Comparison of ENCODE assay signal across 8 mouse cellular contexts in the genomic region with DNA sequence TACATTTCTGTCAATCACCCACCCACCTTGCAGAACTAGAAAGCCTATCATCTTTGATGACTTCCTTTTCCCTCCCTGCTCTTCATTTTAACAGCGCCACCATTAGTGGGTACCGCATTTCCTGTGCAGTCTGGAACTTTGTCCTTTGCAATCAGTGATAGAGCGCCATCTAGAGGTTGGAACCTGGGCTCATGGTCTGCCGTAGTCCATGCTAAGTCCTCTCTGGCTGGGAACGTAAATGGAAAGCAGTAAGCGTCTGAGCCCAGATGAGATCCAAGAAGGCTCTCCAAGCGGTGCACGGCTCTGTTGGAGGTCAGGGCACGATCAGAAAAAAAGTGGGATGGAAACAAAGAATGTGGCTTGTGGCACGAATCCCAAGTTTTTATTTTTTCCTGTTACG. TPM values are rescaled to one million over a fixed set of nuclear protein-coding genes. Genes with fewer than 3 reads are reported as not detected.
DNase-seq lines count a peak whose midpoint lies in the region; ATAC-seq lines count a peak whose summit lies in the region.

No protein-coding gene starts in this region.

- H3K4me1 ChIP-seq in kidney, embryonic 14.5 days (ENCODE audit: control insufficient read depth, insufficient read depth, low read length): no peaks in the 10 kb centered on the region
- H3K4me1 ChIP-seq in neural tube, embryonic 11.5 days (ENCODE audit: control insufficient read depth, insufficient read depth, low read length): no peaks in the 10 kb centered on the region

- no peak overlapping the region for H3K27ac ChIP-seq in kidney, embryonic 14.5 days (ENCODE audit: low read depth, low read length)
- H3K27ac ChIP-seq in neural tube, embryonic 11.5 days (ENCODE audit: low read depth, low read length): no peak overlapping the region

- no peaks in the 10 kb centered on the region for H3K36me3 ChIP-seq in kidney, embryonic 14.5 days (ENCODE audit: control insufficient read depth, insufficient read depth, low read length)
- H3K36me3 ChIP-seq in neural tube, embryonic 11.5 days (ENCODE audit: control insufficient read depth, insufficient read depth, low read length): no peaks in the 10 kb centered on the region

- no peaks in the 10 kb centered on the region for H3K27me3 ChIP-seq in kidney, embryonic 14.5 days (ENCODE audit: control insufficient read depth, insufficient read depth, low read length)
- H3K27me3 ChIP-seq in neural tube, embryonic 11.5 days (ENCODE audit: control insufficient read depth, insufficient read depth, low read length): no peaks in the 10 kb centered on the region

- 52% methylated on average over 11 of the region's 11 CpGs for WGBS in kidney, embryonic 14.5 days
- 56% methylated on average over 11 of the region's 11 CpGs for WGBS in neural tube, embryonic 11.5 days

- DNase-seq in kidney, adult 11 months: peak; percentile 6
- DNase-seq in A20 (ENCODE audit: low read depth, low spot score) (peak; percentile 71), ZHBTc4 (ENCODE audit: low read depth, low spot score) (peak; percentile 86)
- DNase-seq in embryo, embryonic 10 days (ENCODE audit: low spot score): peak; percentile 77
- DNase-seq in induced T-regulatory cell, adult 2 months (ENCODE audit: low read depth): peak; percentile 39
- DNase-seq in neural tube, embryonic 11.5 days (ENCODE audit: low spot score): peak; percentile 42
- DNase-seq in thymus, adult 18-20 months: no peak

- no peaks in the 10 kb centered on the region for H3K9me3 ChIP-seq in kidney, embryonic 14.5 days (ENCODE audit: control insufficient read depth, low read length)
- no peaks in the 10 kb centered on the region for H3K9me3 ChIP-seq in neural tube, embryonic 11.5 days (ENCODE audit: control insufficient read depth, low read length)

- no peak for ATAC-seq in kidney, embryonic 14.5 days (ENCODE audit: low FRiP score, low TSS enrichment)
- ATAC-seq in neural tube, embryonic 11.5 days (ENCODE audit: insufficient read depth, low FRiP score, low TSS enrichment): no peak

- H3K4me3 ChIP-seq in kidney, embryonic 14.5 days (ENCODE audit: low read length): no peak overlapping the region
- no peak overlapping the region for H3K4me3 ChIP-seq in neural tube, embryonic 11.5 days (ENCODE audit: low read depth, low read length)

- no peak overlapping the region for H3K4me2 ChIP-seq in kidney, embryonic 14.5 days (replicated peaks; ENCODE audit: low read depth, low read length)
- no peak overlapping the region for H3K4me2 ChIP-seq in neural tube, embryonic 11.5 days (ENCODE audit: low read depth)

- no peak overlapping the region for H3K9ac ChIP-seq in kidney, embryonic 14.5 days (ENCODE audit: low read depth, low read length)
- no peak overlapping the region for H3K9ac ChIP-seq in neural tube, embryonic 11.5 days (ENCODE audit: low read length)

RNA-seq across cellular contexts. Expression of a gene that starts 23.8 kb away (rescaled TPM):
- 0.35 and 0.57 TPM in 2 replicates for polyA plus RNA-seq in kidney, embryonic 14.5 days (2014; fragmentation: Nextera tagmentation; extraction: Ambion mirVana)
- 0.95 and 1.1 TPM in 2 replicates for polyA plus RNA-seq in neural tube, embryonic 11.5 days (2014; fragmentation: Nextera tagmentation; extraction: Ambion mirVana)

Comparison
In these comparisons a context has a peak if more than half of its experiments do, and no peak if none do; other contexts are left out.
1. DNase-seq: peak in kidney, adult 11 months (single experiment), A20 (single experiment), ZHBTc4 (single experiment), embryo, embryonic 10 days (single experiment), induced T-regulatory cell, adult 2 months (single experiment) and neural tube, embryonic 11.5 days (single experiment); none in thymus, adult 18-20 months (0 of 2).